Mouse (Mus musculus) C2C12 (cell line): Measurements from ENCODE around the gene Orc4.
"Not testable (repeated sequence)": the region's sequence is repeated elsewhere in the genome, so short reads cannot be mapped to it uniquely, and the experiment has no call there.

Source experiments
- CTCF ChIP-seq: IDR thresholded peaks from one replicate; pipeline ENCODE4 v1.5.1; 2011; ENCODE audit not compliant: control insufficient read depth, insufficient read depth, insufficient read length
- USF1 ChIP-seq: IDR thresholded peaks from one replicate; pipeline ENCODE4 v1.6.1; 2011; ENCODE audit warnings: low read depth, mild to moderate bottlenecking, control low read depth, moderate library complexity

DNA sequence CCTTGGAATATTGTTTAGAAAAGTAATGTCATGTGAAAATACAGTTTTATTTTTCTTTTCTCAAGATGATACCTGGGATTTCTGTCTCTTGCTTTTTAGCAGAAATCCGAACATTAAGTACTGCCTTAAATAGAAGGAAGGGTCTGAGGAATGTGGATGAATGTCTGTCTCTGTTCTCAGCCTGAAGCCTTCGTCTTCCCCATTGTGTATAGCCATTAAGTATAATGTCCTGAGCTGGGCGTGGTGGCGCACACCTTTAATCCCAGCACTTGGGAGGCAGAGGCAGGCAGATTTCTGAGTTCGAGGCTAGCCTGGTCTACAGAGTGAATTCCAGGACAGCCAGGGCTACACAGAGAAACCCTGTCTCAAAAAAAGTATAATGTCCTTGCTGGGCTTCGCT lies 84.5 kb downstream of the Orc4 start:
- not testable (repeated sequence) for TF ChIP-seq CTCF, USF1
